Mouse (Mus musculus) CD4-positive, CD25-positive, alpha-beta regulatory T cell, adult 2 months (primary cell): ENCODE data around the gene Tyrobp.

Source experiments
- DNase-seq: peaks from one replicate; pipeline ENCODE4 v3.0.0-alpha.2; 2012; ENCODE audit warnings: low read depth, low spot score

Gene Tyrobp

GRCm38 (mm10) chr7:30413596-30413995 is at the start of gene Tyrobp:
Gene Tyrobp (plus strand): TSS chr7:30413760.
- DNase-seq, result no peak

GRCm38 (mm10) chr7:30367466-30367865 is 46.1 kb upstream of the Tyrobp start:
- no peak for DNase-seq

- DNase-seq, result peak; percentile 96
These were observed 40.0 kb upstream of the Tyrobp start for GRCm38 (mm10) chr7:30373501-30373962.

GRCm38 (mm10) chr7:30380061-30380460 is 33.5 kb upstream of the Tyrobp start:
- DNase-seq, result no peak

- no peak for DNase-seq
These were observed 29.5 kb upstream of the Tyrobp start for GRCm38 (mm10) chr7:30384106-30384505.

GRCm38 (mm10) chr7:30392746-30393520 is 20.6 kb upstream of the Tyrobp start:
- DNase-seq, result peak; percentile 48

GRCm38 (mm10) chr7:30393631-30394030 is 19.9 kb upstream of the Tyrobp start:
- DNase-seq, result peak; percentile 55

GRCm38 (mm10) chr7:30394379-30394778 is 19.2 kb upstream of the Tyrobp start:
- DNase-seq, result peak; percentile 91

GRCm38 (mm10) chr7:30394871-30395270 is 18.7 kb upstream of the Tyrobp start:
- peak; percentile 76 for DNase-seq

- no peak for DNase-seq
These were observed 13.9 kb upstream of the Tyrobp start for GRCm38 (mm10) chr7:30399671-30400070.

GRCm38 (mm10) chr7:30402343-30402742 is 11.2 kb upstream of the Tyrobp start:
- DNase-seq, result peak; percentile 57

GRCm38 (mm10) chr7:30408639-30409038 is 4.9 kb upstream of the Tyrobp start:
- DNase-seq, result no peak

GRCm38 (mm10) chr7:30409789-30410188 is 3.8 kb upstream of the Tyrobp start:
- peak; percentile 45 for DNase-seq

GRCm38 (mm10) chr7:30411023-30411422 is 2.5 kb upstream of the Tyrobp start:
- no peak for DNase-seq

GRCm38 (mm10) chr7:30412735-30413147 is 819 bp upstream of the Tyrobp start:
- no peak for DNase-seq

GRCm38 (mm10) chr7:30417856-30418255 is 4.3 kb downstream of the Tyrobp start:
- DNase-seq, result peak; percentile 68

- peak; percentile 77 for DNase-seq
These were observed 6.3 kb downstream of the Tyrobp start, which contains the start of gene Hcst for GRCm38 (mm10) chr7:30419561-30420499. Gene Hcst (minus strand): TSS chr7:30419854.

GRCm38 (mm10) chr7:30420673-30421072 is 7.1 kb downstream of the Tyrobp start:
- no peak for DNase-seq

- DNase-seq, result peak; percentile 94
These were observed 7.8 kb downstream of the Tyrobp start, which contains the start of gene Nfkbid for GRCm38 (mm10) chr7:30421175-30421889. Gene Nfkbid (plus strand): TSS chr7:30421732.

- peak; percentile 99 for DNase-seq
These were observed 8.4 kb downstream of the Tyrobp start for GRCm38 (mm10) chr7:30421890-30422435.

GRCm38 (mm10) chr7:30422560-30422959 is 9.0 kb downstream of the Tyrobp start:
- peak; percentile 75 for DNase-seq
